Mouse (Mus musculus): ENCODE results near the gene Odc1. TPM values are rescaled to one million over a fixed set of nuclear protein-coding genes. Genes with fewer than 3 reads are reported as not detected.

Odc1 gene
- polyA plus RNA-seq, 1 experiment from 2014 or later, result 305 TPM

Other genes starting within 250 kb of the Odc1 start
- 0.21 and 0.46 TPM in 2 replicates for gene Atp6v1c2, start 215.4 kb upstream of the Odc1 start, polyA plus RNA-seq (2016; fragmentation: Nextera tagmentation; extraction: Ambion mirVana)
- 35.4 and 37.1 TPM in 2 replicates for gene Nol10, start 196.3 kb upstream of the Odc1 start, polyA plus RNA-seq (2016; fragmentation: Nextera tagmentation; extraction: Ambion mirVana)
- gene Hpcal1, start 146.1 kb downstream of the Odc1 start, polyA plus RNA-seq (2016; fragmentation: Nextera tagmentation; extraction: Ambion mirVana), result 41.0 and 41.9 TPM in 2 replicates